Mouse (Mus musculus) brain, embryonic 18.5 days (tissue): ENCODE data around the gene Krt14.
"Not testable (repeated sequence)": the region's sequence is repeated elsewhere in the genome, so short reads cannot be mapped to it uniquely, and the experiment has no call there.

ENCODE experiments used
- DNase-seq: peaks from one replicate; pipeline ENCODE4 v3.0.0-alpha.2; 2012; ENCODE audit warnings: low read depth, low spot score

Krt14 gene

GRCm38 (mm10) chr11:100207498-100207897, at the start of gene Krt14:
Gene Krt14, minus strand, starts transcription at chr11:100207548.
- DNase-seq: no peak

- DNase-seq: no peak
Observed at GRCm38 (mm10) chr11:100255514-100255913, 48.2 kb upstream of the Krt14 start.

GRCm38 (mm10) chr11:100254360-100255090, 47.2 kb upstream of the Krt14 start:
- no peak for DNase-seq

- no peak for DNase-seq
Observed at GRCm38 (mm10) chr11:100248852-100249465, 41.6 kb upstream of the Krt14 start, which contains the start of gene Krt16. Gene Krt16, minus strand, starts transcription at chr11:100248902.

- DNase-seq: not testable (repeated sequence)
Observed at GRCm38 (mm10) chr11:100246471-100246870, 39.1 kb upstream of the Krt14 start.

GRCm38 (mm10) chr11:100240272-100240671, 32.9 kb upstream of the Krt14 start:
- DNase-seq: not testable (repeated sequence)

- no peak for DNase-seq
Observed at GRCm38 (mm10) chr11:100221741-100222140, 14.4 kb upstream of the Krt14 start.

- DNase-seq: no peak
Observed at GRCm38 (mm10) chr11:100219304-100219703, 12.0 kb upstream of the Krt14 start.

- no peak for DNase-seq
Observed at GRCm38 (mm10) chr11:100208542-100208941, 1.2 kb upstream of the Krt14 start.

- DNase-seq: no peak
Observed at GRCm38 (mm10) chr11:100203448-100203847, 3.9 kb downstream of the Krt14 start.

- no peak for DNase-seq
Observed at GRCm38 (mm10) chr11:100202906-100203305, 4.4 kb downstream of the Krt14 start.

- no peak for DNase-seq
Observed at GRCm38 (mm10) chr11:100200104-100200820, 7.1 kb downstream of the Krt14 start.

GRCm38 (mm10) chr11:100198666-100199065, 8.7 kb downstream of the Krt14 start:
- DNase-seq: no peak

- no peak for DNase-seq
Observed at GRCm38 (mm10) chr11:100192992-100193391, 14.4 kb downstream of the Krt14 start, which contains the start of gene Krt9. Gene Krt9, minus strand, starts transcription at chr11:100193246.

- DNase-seq: no peak
Observed at GRCm38 (mm10) chr11:100191820-100192219, 15.5 kb downstream of the Krt14 start.

GRCm38 (mm10) chr11:100186736-100187135, 20.6 kb downstream of the Krt14 start:
- DNase-seq: no peak

- no peak for DNase-seq
Observed at GRCm38 (mm10) chr11:100181725-100182124, 25.6 kb downstream of the Krt14 start.

GRCm38 (mm10) chr11:100179260-100179659, 28.1 kb downstream of the Krt14 start:
- DNase-seq: no peak

- DNase-seq: no peak
Observed at GRCm38 (mm10) chr11:100178307-100178706, 29.0 kb downstream of the Krt14 start.

- DNase-seq: no peak
Observed at GRCm38 (mm10) chr11:100176791-100177190, 30.6 kb downstream of the Krt14 start.

GRCm38 (mm10) chr11:100168765-100169762, 38.3 kb downstream of the Krt14 start:
- DNase-seq: no peak
